Mouse (Mus musculus) urinary bladder, postnatal 14 days (tissue): ENCODE data around the gene Chst12.
"Not testable (repeated sequence)": the region's sequence is repeated elsewhere in the genome, so short reads cannot be mapped to it uniquely, and the experiment has no call there.

Experiments
- DNase-seq: peaks from one replicate; pipeline ENCODE4 v3.0.0; 2021; ENCODE audit warnings: low spot score

Chst12 gene

DNA sequence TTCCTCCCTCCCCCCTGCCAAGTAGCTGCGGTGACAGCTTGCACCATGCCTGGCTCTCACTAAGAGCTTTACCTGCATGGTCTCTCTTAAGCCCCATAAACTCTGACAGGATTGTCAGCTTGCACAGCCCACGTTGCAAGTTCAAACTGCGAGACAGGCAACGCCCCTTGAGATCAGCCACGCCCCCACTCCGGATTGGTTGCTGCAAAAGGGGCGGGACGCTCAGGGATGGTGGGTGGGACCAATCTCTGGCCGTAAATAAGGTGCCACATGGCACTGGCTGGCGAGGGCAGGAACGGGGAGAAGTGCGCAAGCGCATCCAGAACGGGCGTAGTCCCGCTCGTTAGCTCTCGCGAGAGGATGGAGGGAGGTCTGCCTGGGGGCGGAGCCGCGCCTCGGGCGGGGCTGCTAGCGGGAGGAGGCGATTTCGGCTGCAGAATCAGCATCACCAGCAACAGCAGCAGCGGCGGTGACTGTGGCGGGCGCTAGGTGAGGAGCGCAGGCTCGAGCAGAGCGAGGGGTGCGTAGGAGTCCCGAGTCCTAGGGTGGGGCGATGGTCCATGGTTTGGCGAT is at the start of gene Chst12:
TSS of gene Chst12 (plus strand) at position 343 of the 573 bp plus-strand sequence.
- peak; percentile 100 for DNase-seq

DNA sequence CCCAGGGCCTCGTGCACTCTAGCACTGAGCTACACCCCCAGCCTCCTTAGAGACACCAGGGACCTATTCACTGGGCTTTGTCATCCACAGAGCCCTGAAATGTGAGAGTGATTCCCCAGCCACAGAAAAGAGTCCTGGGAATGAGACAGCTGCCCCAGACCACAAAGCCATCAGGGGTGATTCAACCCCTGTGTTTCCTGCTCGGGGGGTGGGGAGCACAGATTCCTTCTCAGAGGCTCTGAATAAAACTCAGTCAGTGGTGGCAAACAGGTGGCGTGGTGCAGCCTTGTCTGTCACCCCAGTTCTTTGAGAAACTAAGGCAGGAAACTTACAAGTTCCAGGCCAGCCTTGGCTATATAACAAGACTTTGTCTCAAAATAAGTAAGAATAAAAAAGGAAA is 43.9 kb upstream of the Chst12 start:
- no peak for DNase-seq

GRCm38 (mm10) chr5:140463151-140463550 is 42.2 kb upstream of the Chst12 start:
- DNase-seq, result not testable (repeated sequence)

DNA sequence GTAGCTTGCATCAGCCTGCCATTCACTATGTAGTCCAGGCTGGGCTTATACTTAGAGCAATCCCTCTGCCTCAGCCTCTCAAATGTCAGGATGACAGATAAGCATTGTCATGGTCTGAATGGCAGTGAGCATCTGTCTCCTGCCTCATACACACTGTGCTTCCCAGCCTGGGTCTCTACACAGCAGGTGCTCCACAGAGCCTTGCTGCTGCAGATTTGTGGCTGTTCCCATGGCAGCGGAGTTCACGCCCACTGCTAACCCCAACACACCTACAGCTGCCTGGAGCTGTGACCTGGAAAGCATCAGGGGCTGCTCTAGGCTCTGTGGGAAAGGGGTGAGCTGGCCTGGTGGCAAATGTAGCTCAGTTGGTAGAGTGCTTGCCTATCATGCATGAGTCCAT is 40.4 kb upstream of the Chst12 start:
- DNase-seq, result no peak

DNA sequence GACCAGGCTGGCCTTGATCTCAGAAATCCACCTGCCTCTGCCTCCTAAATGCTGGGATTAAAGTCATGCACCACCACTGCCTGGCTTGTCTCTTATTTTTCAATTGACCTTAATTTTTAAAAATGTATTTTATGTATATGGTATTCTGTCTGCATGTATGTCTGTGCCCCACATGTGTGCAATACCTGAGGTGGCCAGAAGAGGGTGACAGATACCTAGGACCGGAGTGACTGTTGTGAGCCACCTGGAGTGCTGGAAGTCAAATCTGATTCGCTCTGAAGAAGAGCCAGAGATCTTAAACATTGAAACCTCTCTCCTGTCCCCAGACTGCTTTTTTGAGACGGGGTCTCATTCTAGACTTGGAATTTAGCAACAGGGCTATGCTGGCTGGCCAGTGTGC is 33.0 kb upstream of the Chst12 start:
- DNase-seq, result no peak

- DNase-seq, result no peak
These were observed 23.9 kb upstream of the Chst12 start for GRCm38 (mm10) chr5:140481458-140481857.

DNA sequence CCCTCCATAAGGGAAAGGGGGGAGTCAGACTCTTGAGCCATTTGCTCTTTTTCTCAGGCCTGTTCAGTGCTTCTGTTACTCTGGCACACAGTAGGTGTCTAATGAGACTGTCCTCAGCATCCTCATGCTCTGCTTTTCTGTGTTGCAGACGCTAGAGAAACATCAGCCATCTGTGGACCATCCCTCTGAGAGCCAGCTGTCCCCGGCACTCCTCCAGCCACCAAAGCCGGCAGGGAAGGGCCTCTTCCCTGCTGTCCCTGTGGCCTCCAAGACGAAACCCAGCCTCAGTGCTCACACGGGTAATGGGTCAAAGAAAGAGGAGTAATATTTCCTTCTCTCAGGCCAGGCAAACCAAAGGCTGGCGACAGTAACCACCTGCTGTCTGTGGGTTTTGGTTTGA is 14.2 kb upstream of the Chst12 start:
- no peak for DNase-seq

GRCm38 (mm10) chr5:140492684-140493233 is 12.6 kb upstream of the Chst12 start:
- no peak for DNase-seq

DNA sequence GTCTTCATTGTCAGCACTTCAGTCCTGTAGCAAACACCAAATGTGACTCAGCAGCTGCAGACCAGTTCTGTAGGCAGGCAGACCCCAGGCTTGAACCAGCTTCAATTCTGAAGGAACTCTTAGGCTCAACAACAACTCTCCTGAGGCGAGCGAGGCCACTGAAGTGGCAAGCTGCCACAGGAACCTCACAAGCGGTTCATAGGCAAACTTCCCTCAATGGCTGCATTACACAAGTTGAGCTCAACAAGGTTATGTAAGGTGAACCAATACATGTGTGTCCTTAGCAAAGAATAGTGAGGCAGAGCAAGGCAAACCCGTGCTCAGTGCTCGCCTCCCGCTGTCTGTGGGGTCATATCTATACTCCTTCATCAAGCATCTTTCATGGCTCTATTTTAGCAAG is 7.2 kb upstream of the Chst12 start:
- DNase-seq, result no peak

DNA sequence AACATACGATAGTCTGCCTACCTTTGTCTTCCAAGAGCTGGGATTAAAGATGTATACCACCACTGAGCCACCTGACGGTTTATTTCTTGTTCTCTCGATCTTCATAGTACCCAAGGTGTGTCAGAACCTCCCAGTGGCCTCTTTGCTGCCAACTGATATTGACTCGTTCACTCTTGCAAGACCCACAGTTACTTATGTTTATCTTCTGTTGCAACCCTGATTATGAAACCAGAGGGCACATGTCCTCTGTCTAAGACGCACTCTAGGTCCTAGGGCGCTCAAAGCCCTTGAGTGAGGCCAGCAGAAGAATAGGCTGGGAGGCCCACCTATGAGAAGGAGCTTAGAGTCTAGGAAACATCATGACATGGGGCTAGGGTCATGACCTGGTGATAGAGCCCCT is 4.6 kb upstream of the Chst12 start:
- DNase-seq, result no peak

GRCm38 (mm10) chr5:140501982-140502836 is 3.1 kb upstream of the Chst12 start:
- DNase-seq, result no peak

- peak; percentile 85 for DNase-seq
These were observed 2.4 kb upstream of the Chst12 start for GRCm38 (mm10) chr5:140502925-140503324.

DNA sequence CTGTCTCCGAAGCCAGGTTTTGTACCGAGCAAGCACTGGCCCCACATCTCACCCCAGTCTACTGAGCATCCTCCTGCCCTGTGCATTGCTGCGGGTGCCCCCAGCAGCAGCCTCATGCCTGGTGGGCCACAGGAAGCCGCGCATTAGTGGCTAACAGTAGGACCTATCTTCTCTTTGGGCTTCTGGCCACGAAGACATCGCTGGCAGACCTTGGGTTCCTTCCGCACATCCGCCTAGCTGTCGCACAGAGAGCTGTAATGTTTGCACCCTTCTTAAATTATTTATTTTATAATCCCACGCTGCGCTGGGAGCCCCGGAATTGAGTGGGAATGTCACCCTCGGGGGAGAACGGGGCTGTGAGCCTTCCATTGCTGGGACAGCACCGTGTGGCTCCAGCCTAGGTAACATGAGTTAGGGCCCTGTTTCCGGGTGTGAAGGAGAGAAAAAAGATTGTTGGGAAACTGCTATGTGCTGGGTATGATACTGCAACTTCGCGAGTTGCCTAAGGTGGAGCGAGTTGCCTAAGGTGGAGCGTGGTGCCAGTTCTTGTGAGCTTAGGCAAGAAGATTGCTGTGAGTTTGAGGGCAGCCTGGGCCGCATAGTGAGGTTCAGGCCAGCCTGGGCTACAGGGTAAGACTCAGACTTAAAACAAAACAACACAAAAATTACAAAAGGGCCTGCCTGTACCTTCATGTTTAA is 895 bp downstream of the Chst12 start:
- no peak for DNase-seq

- peak; percentile 59 for DNase-seq
These were observed 2.3 kb downstream of the Chst12 start for GRCm38 (mm10) chr5:140507466-140508208.

DNA sequence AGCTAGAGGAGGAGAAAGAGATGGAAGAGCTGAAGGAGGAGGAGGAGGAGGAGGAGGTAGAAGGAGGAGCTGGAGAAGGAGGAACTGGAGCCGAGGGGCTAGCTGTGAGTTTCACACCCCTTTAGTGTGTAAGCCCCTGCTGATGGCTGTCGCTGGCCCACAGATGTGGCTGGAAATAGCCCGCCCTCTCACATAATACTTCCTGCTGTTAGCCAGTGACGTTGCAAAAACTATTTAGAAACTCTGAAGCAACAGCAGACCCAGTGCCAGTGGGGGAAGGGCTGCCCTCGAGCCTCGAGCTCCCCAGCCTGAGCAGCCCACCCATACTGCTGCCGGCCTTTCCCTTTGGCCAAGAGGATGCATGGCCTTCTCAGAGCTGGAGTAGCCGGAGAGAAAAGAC is 3.3 kb downstream of the Chst12 start:
- DNase-seq, result no peak

DNA sequence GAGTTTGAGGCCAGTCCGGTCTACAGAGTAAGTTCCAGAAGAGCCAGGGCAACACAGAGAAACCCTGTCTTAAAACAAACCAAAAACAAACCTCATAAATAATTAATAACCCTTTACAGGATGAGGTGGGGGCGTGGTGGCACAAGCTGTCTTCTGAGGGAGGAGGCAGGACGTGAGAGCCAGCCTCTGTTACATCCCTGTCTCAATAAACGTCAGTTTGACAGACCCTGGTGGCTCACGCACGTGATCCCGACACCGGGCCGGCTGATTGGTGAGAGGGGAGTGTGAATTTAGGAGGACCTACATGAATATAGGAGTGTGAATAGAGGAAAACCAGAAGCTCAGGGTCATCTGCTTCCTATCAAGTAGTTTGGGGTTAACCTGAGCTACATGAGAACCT is 3.9 kb downstream of the Chst12 start:
- no peak for DNase-seq

- no peak for DNase-seq
These were observed 5.0 kb downstream of the Chst12 start for GRCm38 (mm10) chr5:140510012-140511000.

- no peak for DNase-seq
These were observed 8.6 kb downstream of the Chst12 start for GRCm38 (mm10) chr5:140513921-140514320.

GRCm38 (mm10) chr5:140514799-140515486 is 9.6 kb downstream of the Chst12 start:
- no peak for DNase-seq
